Mouse (Mus musculus): ENCODE results near the gene AI854703.

DNA sequence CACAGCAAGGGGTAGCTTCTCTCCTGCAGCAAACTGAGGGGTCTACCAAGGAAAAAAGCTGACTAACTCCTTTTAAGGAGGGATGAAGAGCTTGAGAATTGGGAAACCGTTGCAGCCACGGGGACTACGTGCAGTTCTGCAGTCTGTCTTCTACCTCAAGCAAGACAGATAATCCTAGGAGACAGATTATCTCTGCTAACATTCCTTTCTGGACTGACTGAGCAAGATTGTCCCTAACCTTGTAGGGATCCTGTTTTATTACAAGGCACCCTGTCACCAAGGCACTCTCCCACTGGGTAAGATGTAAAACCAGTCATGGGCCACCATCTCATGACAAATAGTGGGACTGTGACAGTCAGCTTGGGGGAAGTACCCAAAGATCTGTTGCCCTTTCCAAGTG lies 45.3 kb upstream of the AI854703 start:
- TF ChIP-seq CTCF (IDR thresholded peaks at IDR 0.05; ENCODE audit: low read depth, low read length) (no peak), POLR2A (IDR thresholded peaks at IDR 0.05; ENCODE audit: extremely low read depth, insufficient read depth, low read length) (no peak)

Data from liver, adult 2 months (tissue).